Mouse (Mus musculus) common myeloid progenitor, adult 5-6 weeks (primary cell): ENCODE measurements around the gene AW549877. TPM values are rescaled to one million over a fixed set of nuclear protein-coding genes. Genes with fewer than 3 reads are reported as not detected.

ENCODE experiments used
- ATAC-seq: replicated peaks from 2 replicates; pipeline ENCODE4 v1.8.0; 2016; ENCODE audit warnings: low read depth, mild to moderate bottlenecking, moderate TSS enrichment, inconsistent platforms; ENCODE audit not compliant: poor library complexity, severe bottlenecking
- total RNA-seq: library from RNA; stranded (forward); fragments of 200-1000, 187-1606 nt; gene quantifications from 2 replicates; pipeline ENCODE4 v1.2.3, GENCODE M21; 2017

The AW549877 gene
- total RNA-seq, 1 experiment from 2014 or later = 15.3 TPM

DNA sequence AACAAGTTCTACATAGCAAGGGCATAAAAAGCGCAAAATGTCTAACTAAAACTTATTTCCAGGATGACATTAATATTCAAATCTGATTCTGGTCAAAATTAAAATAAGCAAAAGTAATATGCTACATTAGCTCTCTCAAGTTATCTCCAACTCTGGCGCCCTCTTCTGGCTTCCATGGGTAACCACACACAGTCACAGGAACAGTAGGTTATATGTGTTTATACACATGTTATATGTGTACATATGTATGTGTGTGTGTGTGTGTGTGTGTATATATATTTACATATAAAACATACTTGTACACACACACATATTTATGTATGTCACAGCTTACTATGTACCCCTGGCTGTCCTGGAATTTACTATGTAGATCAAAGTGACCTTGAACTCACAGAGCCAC, 7.6 kb downstream of the AW549877 start:
- peak; percentile 89 for ATAC-seq

DNA sequence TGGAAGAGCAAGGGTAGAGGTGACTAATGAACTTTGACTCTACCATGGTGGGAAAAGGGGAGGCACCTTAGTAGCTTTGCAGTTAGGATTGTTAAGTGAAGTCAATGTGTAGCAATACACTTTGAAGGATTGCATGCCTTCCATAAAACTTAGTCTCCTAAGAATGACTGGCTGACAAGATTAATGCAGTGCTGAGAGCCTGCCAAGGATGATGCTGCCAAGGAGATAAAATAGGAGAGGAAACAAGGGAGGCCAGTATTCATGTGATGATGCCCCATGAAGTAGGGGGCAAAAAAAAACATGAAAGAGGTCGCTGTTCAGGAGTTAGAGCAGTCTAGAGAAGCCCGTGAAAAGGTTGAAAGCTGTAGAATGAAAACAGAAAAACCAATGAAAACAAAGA, 10.7 kb downstream of the AW549877 start:
- no peak for ATAC-seq

GRCm38 (mm10) chr15:3982732-3983131, 12.8 kb downstream of the AW549877 start:
- peak; percentile 57 for ATAC-seq

DNA sequence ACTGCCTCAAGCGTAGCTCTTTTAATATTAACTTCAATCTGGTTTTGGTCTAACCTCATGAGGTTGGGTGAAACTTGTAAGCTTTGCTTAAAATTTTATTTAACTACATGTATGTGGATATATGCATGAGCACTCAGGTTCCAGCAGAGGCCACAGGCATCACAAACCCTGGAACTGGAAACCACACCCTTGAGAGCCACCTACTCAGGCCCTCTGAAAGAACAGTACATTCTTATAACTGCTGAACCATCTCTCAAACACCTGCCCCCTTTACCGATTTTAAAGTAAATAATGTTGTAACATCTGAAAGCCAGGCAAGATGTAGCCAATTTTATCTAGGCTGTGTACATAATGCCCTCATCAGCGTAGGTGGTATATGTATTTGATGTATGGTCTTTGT, 15.7 kb downstream of the AW549877 start:
- ATAC-seq = 0 out of 2 replicates have a peak, but pooled peaks have one; percentile 7

DNA sequence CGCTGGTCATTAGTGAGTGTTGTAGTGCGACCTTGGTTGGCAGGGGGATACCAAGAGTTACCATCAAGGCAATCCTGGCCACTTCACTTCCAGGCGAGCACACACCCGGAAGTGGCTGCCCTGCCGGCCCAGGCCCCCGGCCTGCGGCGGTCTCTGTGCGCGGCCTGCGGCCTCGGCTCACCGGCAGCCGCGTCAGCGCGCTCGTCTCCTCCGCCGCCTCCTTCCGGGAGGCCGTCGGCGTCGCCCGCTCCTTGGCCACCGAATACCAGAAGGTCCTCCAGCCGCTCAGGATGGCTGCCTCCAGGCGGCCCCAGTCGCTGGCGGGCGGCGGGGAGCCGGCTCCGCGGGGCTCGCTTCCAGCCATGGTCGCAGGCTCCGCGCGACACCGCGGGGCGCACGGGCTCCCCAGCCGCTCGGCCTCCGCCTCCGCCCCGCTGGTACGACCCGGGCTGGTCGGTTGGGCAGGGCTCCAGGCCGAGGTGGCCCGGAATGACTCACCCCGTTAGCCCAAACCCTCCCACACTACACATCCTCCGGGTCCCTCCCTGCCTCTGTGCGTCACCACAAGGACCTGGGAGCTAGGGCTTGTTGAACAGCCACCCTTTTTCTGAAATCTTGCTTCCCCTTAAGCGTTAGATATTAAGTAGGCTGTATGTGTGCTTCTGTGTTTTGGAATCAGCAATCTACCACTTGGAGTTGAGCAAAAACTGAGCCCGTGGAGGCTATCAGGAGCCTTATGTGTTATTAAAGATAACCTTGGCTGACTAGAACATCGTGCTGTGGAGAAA, 16.3 kb downstream of the AW549877 start, which contains the start of gene Fbxo4:
Fbxo4 (minus strand) TSS at position 513 of the 788 bp plus-strand sequence.
- peak; percentile 93 for ATAC-seq

DNA sequence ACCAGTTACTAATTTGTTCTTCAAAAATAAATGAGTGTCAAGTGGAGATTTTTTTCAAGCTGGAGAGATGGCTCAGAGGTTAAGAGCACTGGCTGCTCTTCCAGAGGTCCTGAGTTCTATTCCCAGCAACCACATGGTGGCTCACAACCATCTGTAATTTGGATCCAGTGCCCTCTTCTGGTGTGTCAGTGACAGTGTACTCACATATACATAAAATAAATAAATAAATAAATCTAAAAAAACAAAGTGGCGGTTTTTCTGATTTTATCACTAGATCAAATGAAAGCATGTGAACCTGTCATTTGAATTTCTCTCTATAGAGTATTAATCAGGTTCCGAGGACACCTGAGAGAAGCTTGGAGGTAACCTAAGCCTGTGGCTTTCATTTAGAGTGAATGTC, 17.3 kb downstream of the AW549877 start:
- no peak for ATAC-seq

DNA sequence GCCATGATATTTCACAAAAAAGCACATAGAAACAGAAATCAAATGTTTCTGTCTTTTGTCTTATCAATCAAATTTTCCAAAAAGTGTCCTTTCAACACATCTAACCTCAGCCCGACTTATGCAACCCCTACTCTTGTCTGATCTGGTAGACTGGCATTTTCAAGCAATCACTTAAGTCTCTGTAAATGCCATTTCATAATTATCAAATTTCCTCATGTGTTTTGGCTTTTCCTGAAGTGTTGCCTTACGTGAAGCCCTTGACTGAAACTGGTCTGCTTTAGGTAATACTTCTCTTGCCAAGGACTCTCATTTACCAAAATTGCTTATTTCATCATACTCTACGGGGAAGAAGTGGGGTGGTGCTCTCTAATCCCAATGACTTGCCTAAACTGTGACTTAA, 22.2 kb downstream of the AW549877 start:
- ATAC-seq = no peak

GRCm38 (mm10) chr15:3970193-3970592, 25.4 kb downstream of the AW549877 start:
- ATAC-seq = no peak

DNA sequence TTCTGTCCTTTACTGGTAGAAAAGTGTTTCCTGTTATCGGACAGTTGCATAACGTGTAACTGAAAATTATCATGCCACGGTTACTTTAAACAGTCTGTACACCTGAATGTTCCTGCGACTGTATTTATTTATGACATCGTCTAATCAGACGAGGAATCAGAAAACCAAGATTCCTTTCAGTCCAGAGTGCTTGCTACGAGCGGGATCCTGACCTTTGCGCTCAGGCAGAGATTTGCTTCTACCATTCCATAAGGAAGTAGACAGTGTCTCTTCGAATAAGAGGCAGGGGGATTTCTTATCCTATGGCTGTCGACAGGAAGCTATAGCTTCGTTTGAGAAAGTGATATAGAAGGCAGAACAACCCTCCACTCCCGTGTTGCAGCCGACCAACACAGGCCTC, 25.8 kb downstream of the AW549877 start:
- ATAC-seq = no peak

DNA sequence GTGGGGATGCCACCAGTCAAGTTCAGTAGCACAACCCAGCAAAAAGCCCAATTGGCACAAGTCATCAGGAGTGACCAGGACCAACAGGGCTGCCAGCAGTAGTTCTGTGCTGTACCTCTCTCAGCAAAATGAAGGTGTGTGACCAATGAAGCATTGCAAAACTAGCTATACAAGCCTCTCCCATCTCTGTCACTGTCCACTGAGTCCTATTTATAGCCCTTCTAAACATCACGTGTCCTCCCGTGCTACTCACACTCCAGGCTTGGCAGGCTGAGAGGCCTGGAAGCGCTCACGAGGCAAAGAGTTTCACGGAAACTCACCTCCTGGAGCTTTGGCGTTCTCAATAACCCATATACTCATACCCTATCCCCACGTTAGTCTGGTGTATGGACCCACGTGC, 33.3 kb downstream of the AW549877 start:
- ATAC-seq = no peak

GRCm38 (mm10) chr15:3960094-3960493, 35.5 kb downstream of the AW549877 start:
- no peak for ATAC-seq

- peak; percentile 96 for ATAC-seq
Observed at GRCm38 (mm10) chr15:3957982-3958381, 37.6 kb downstream of the AW549877 start.

DNA sequence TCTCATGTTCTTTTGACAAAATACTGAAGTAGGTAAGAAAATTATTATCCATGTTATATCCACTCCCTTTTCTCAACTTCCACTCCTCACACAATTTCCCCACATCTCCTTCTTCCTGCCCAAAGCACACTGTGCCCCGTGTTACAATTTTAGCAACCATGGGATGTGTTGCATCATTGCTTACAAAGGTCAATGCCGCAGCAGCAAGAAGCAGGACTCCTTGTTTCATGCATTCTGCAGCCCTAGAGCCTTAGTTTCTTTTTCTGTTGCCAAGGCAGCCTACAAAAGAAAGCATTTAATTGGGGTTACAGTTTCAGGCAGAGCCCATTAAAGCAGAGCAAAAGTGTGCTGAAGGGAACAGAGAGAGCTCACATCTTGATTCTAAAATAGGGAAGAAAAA, 40.6 kb downstream of the AW549877 start:
- ATAC-seq = no peak

- no peak for ATAC-seq
Observed at GRCm38 (mm10) chr15:3938132-3938531, 57.4 kb downstream of the AW549877 start.

DNA sequence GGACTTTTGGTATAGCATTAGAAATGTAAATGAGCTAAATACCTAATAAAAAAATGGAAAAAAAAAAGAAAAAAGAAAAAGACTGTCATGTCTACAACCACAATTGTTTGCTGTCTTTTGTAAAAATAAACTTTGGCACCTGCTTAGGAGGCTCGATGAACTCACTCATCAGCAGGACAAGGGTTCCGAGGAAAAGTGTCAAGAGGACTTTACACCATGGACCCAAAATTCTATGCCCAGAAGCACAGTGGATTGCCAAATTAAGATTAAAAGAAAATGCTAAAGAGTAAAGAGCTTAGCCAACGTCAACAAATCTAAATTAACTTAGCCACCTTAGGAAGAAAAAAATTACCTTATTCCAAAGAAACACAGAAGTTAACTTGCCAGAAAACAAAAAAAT, 59.5 kb downstream of the AW549877 start:
- no peak for ATAC-seq

GRCm38 (mm10) chr15:3933466-3933865, 62.1 kb downstream of the AW549877 start:
- no peak for ATAC-seq

Other genes starting within 250 kb of the AW549877 start
- 9.8 and 19.3 TPM in 2 replicates for gene Fbxo4, start 16.2 kb downstream of the AW549877 start, total RNA-seq
- gene Oxct1, start 30.6 kb upstream of the AW549877 start, total RNA-seq = 243 and 253 TPM in 2 replicates